Mouse (Mus musculus) small intestine, adult 2 months (tissue): Measurements from ENCODE around the gene Rpl23.

Source experiments
- CTCF ChIP-seq: fragments of 200-500 bp; IDR thresholded peaks from 2 replicates; pipeline ENCODE4 v1.5.1; 2012; ENCODE audit warnings: low read depth, mild to moderate bottlenecking, control low read depth, inconsistent platforms, low read length, moderate library complexity, mixed read lengths; ENCODE audit not compliant: insufficient replicate concordance, insufficient read length; ENCODE audit errors: extremely low read depth
- POLR2A ChIP-seq: fragments of 200-500 bp; IDR thresholded peaks from 2 replicates; pipeline ENCODE4 v1.6.1; 2012; ENCODE audit warnings: low read depth, mild to moderate bottlenecking, control low read depth, inconsistent platforms, low read length, moderate library complexity

DNA sequence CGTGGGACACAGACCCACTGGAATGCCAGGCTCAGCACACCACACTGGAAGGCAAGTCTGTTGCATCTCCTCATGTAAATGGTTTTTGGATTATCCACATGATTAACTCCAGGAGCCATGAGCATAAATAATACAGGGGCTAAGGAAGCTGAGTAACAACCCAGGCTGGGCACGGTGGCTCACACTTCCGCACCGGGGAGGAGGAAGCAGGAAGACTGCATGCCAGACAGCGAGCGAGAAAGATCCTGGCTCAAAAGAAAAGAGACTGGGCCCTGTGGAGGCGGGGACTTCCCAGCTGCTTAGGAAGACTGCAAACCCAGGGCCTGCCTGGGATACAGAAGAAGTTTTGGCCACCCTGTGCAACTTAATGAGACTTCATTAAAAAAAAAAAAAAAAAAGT is 42.0 kb downstream of the Rpl23 start:
- TF ChIP-seq CTCF: no peak
- TF ChIP-seq POLR2A: no peak
